Comparison of ENCODE assay signal across 19 mouse cellular contexts in the genomic region with DNA sequence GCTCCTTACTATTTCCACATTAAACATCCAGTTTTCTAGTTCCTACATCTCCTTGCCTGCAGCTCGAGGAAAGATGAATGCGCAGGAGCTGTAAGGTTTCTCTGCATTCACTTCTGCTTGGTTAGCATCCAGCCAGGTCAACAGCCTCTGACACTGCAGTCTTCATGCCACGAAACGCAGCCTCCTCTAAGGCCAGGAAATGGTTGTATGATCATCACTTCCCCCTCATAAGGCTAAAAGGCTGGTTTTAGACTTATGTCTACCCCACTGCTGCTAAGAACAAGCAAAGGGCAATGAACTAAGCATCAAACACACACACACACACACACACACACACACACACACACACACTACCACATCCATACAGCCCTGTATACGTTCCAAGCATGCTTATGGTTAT. TPM values are rescaled to one million over a fixed set of nuclear protein-coding genes. Genes with fewer than 3 reads are reported as not detected.
DNase-seq lines count a peak whose midpoint lies in the region; ATAC-seq and TF ChIP-seq lines count a peak whose summit lies in the region.
"Had no signal": no experiment of that assay in that cellular context is flagged by ENCODE, and none has a peak within 500 bp of the region (broad histone marks: within the 10 kb centered on the region; RNA-seq: fewer than 3 reads in every experiment).

No protein-coding gene starts in this region.

- no peak overlapping the region for H3K4me2 ChIP-seq in lung, postnatal 0 days (replicated peaks; ENCODE audit: low read depth, low read length)
- H3K4me2 ChIP-seq: hindbrain, embryonic 14.5 days; limb, embryonic 13.5 days; liver, embryonic 15.5 days; midbrain, embryonic 13.5 days; neural tube, embryonic 12.5 days had no signal

- H3K27ac ChIP-seq in kidney, adult 2 months (ENCODE audit: insufficient read depth, low read depth, low read length), result peak overlapping the region; percentile 63
- H3K27ac ChIP-seq in lung, postnatal 0 days (ENCODE audit: low read length), result no peak overlapping the region
- 0 out of 2 replicates have a peak overlapping the region, but pooled peaks have one; percentile 43 for H3K27ac ChIP-seq in cortical plate, adult 2 months (ENCODE audit: insufficient read depth, low read length)
- H3K27ac ChIP-seq: hindbrain, embryonic 14.5 days; limb, embryonic 13.5 days; liver, embryonic 15.5 days; midbrain, embryonic 13.5 days; neural tube, embryonic 12.5 days had no signal

- H3K9ac ChIP-seq in lung, postnatal 0 days (replicated peaks; ENCODE audit: low read depth), result no peak overlapping the region
- H3K9ac ChIP-seq: hindbrain, embryonic 14.5 days; limb, embryonic 13.5 days; liver, embryonic 15.5 days; midbrain, embryonic 13.5 days; neural tube, embryonic 12.5 days had no signal

- TF ChIP-seq EP300 in lung, postnatal 0 days (IDR thresholded peaks at IDR 0.05), result no peak

- no peak for TF ChIP-seq CTCF in kidney, adult 2 months (conservative IDR thresholded peaks at IDR 0.05; ENCODE audit: insufficient read depth, insufficient read length, low read depth, low read length)
- TF ChIP-seq CTCF in lung, postnatal 0 days (IDR thresholded peaks at IDR 0.05), result no peak
- no peak for TF ChIP-seq CTCF in cortical plate, adult 2 months (IDR thresholded peaks at IDR 0.05; ENCODE audit: extremely low read depth, insufficient read depth, low read length)

- no peak overlapping the region for H3K4me3 ChIP-seq in kidney, adult 2 months (ENCODE audit: insufficient read depth, low read depth, low read length)
- H3K4me3 ChIP-seq in lung, postnatal 0 days (ENCODE audit: low read depth, low read length), result no peak overlapping the region
- no peak overlapping the region for H3K4me3 ChIP-seq in cortical plate, adult 2 months (ENCODE audit: insufficient read depth, low read length)
- H3K4me3 ChIP-seq: limb, embryonic 13.5 days; liver, embryonic 15.5 days; megakaryocyte, embryonic 14.5 days; midbrain, embryonic 13.5 days; neural tube, embryonic 12.5 days had no signal

- TF ChIP-seq POLR2A in kidney, adult 2 months (IDR thresholded peaks at IDR 0.05; ENCODE audit: low read depth, low read length), result no peak
- TF ChIP-seq POLR2A in cortical plate, adult 2 months (IDR thresholded peaks at IDR 0.05; ENCODE audit: extremely low read depth, insufficient read depth, low read length), result no peak

- DNase-seq in kidney, adult 2 months, result no peak
- DNase-seq in kidney, adult 11 months, result no peak
- no peak for DNase-seq in lung, postnatal 0 days (ENCODE audit: low spot score)
- no peak for DNase-seq in lung, postnatal 14 days
- peak; percentile 40 for DNase-seq in splenic B cell, adult 2 months (ENCODE audit: low read depth, low spot score)
- DNase-seq: cerebellum, adult 18-20 months; gastrocnemius, postnatal 36 days; layer of hippocampus, postnatal 36 days had no signal

- H3K36me3 ChIP-seq in kidney, adult 2 months (ENCODE audit: control insufficient read depth, insufficient read depth, low read length), result no peaks in the 10 kb centered on the region
- no peaks in the 10 kb centered on the region for H3K36me3 ChIP-seq in lung, postnatal 0 days (ENCODE audit: insufficient read depth, low read length)
- H3K36me3 ChIP-seq in splenic B cell, adult 2 months (ENCODE audit: control insufficient read depth, insufficient read depth, low read length, poor library complexity, severe bottlenecking), result no peaks in the 10 kb centered on the region
- H3K36me3 ChIP-seq: G1E; liver, embryonic 15.5 days had no signal

- H3K4me1 ChIP-seq in kidney, adult 2 months (ENCODE audit: control insufficient read depth, insufficient read depth, low read length), result peaks cover 10% of the 10 kb centered on the region; the same call in 1 of the 2 replicates
- H3K4me1 ChIP-seq in lung, postnatal 0 days (ENCODE audit: insufficient read depth, low read depth, low read length), result no peaks in the 10 kb centered on the region
- H3K4me1 ChIP-seq in cortical plate, adult 2 months (ENCODE audit: control insufficient read depth, insufficient read depth, low read length), result peaks cover 7% of the 10 kb centered on the region; the same call in 1 of the 2 replicates
- H3K4me1 ChIP-seq: liver, embryonic 15.5 days had no signal

- no peaks in the 10 kb centered on the region for H3K27me3 ChIP-seq in kidney, adult 2 months (replicated peaks; ENCODE audit: control insufficient read depth, insufficient read depth, low read length)
- no peaks in the 10 kb centered on the region for H3K27me3 ChIP-seq in lung, postnatal 0 days (replicated peaks; ENCODE audit: insufficient read depth, low read length)
- no peaks in the 10 kb centered on the region for H3K27me3 ChIP-seq in splenic B cell, adult 2 months (ENCODE audit: control insufficient read depth, insufficient read depth, low read length, poor library complexity, severe bottlenecking)
- H3K27me3 ChIP-seq: CH12.LX; limb, embryonic 13.5 days; liver, embryonic 15.5 days; midbrain, embryonic 13.5 days; neural tube, embryonic 12.5 days; Patski had no signal

- H3K9me3 ChIP-seq in lung, postnatal 0 days (ENCODE audit: low read length), result no peaks in the 10 kb centered on the region
- H3K9me3 ChIP-seq: limb, embryonic 13.5 days; liver, embryonic 15.5 days; megakaryocyte, embryonic 14.5 days; midbrain, embryonic 13.5 days; neural tube, embryonic 12.5 days had no signal

- peak; percentile 25 for ATAC-seq in lung, postnatal 0 days
- ATAC-seq in monocyte, adult 5-6 weeks (replicated peaks; ENCODE audit: insufficient number of reproducible peaks, low FRiP score, low TSS enrichment, poor library complexity, severe bottlenecking), result no peak
- ATAC-seq: midbrain, embryonic 13.5 days; Patski had no signal

- WGBS in kidney, adult 2 months, result 62% methylated on average over 5 of the region's 5 CpGs
- 59% methylated on average over 5 of the region's 5 CpGs for WGBS in lung, postnatal 0 days

RNA-seq across cellular contexts. Expression of gene Nuak1, which starts 16.5 kb away (rescaled TPM):
- 12.2 and 12.3 TPM in 2 replicates for polyA plus RNA-seq in kidney, adult 2 months (2012; rRNA removed)
- polyA plus RNA-seq in lung, postnatal 0 days (2015; fragmentation: Nextera tagmentation; extraction: Ambion mirVana), result 2.2 and 2.3 TPM in 2 replicates
- polyA plus RNA-seq in cortical plate, adult 2 months (2012; rRNA removed), result 39.2 and 43.7 TPM in 2 replicates
- 0.29 to 0.48 TPM in 2 of 3 replicates, not detected in the other for total RNA-seq in monocyte, adult 5-6 weeks (2017)
- polyA plus RNA-seq: G1E had no signal
